Mouse (Mus musculus) regulatory T cell (primary cell): ENCODE measurements at regions not wholly inside any gene's neighbourhood (a gene's known extent, or its start where the extent isn't known, plus 50 kb on each side); places are given as distances from the start of the nearest gene placed in this dataset.

Experiments
- in situ Hi-C: fragments of 300-600 bp; cut with MboI, MseI; formaldehyde crosslinking; loops from one replicate; pipeline ENCODE4 v1.15.1; 2025; ENCODE audit warnings: high pct_unique_total_duplicates

DNA sequence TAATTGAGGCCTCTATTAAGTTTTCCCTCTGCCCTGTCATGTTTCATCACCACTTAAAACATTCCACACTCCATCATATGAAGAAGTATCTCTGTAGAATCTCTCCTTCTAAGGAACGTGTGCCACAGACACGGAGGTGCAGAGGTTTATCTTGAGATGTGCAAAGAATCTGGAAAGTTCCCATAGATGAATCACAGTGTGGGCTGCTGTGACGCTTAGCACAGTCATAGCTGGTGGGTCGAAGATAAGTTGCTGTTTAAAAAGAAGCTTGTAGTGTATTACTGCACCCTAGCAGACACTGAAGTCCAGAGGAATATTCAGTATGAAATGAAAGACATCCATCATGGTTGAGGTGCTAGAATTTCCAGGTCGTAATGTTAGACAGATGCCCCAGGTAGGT lies 179.9 kb upstream of the 4930583I09Rik start:
- in situ Hi-C loops = no loop called here

DNA sequence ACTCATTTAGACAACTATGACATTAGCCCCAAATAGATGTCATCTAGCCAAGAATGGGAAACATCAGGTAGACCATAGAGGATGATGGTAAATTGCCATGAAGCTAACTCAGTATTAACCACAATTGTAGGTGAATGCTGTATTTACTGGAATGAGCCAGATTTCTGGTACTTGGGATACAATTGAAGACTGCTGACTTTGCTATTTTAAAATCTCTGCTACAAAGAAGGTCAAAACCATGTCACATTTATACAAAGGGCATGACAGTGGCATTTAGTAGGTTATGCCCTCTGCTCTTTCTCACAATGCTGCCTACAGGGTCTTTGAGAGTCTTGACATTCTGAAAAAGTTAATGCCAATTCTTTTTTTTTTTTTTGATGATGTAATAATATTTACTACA lies 178.8 kb upstream of the 4930583I09Rik start:
- in situ Hi-C loops = no loop called here

DNA sequence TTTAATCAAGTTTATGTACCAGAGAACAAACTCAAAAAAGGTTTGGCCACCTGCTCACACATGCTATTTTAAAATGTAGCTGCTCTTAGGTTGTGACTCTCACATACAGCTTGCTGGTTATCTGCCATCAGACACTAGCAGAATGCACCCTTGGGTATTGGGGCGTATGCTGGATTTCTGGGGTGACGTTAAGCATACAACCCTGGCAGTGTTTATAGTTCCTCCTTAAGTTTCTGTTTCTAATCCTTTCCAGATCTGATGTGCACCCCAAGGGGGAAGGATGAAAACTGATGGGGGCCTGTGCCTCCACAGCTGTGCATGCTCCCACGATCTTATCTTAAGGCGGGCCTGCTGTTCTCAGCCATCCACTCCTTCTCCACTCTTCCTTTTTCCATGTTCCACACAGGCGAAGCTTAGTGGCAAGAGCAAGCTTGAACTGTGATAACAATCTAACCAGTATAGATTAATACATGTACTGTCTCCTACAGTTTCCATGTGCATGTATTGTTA lies 164.8 kb upstream of the 4930583I09Rik start:
- in situ Hi-C loops = no loop called here

DNA sequence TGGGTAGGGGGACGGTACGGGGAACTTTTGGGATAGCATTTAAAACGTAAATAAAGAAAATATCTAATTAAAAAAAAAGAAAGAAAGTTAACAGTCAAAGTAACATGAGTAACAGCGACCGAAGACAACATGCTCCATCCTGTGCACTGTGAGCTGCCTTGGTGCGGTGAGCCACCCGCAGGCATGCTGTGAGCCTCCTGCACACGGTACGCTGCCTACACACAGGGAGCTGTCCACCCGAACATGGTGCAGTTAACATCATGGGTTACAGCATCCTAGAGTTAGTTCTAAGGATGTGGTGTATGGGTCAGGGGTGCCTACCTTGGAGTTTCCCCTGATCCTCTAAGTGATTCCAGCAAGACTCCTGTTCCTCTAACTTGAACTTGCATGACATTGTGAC lies 158.6 kb upstream of the 4930583I09Rik start:
- in situ Hi-C loops = no loop called here

DNA sequence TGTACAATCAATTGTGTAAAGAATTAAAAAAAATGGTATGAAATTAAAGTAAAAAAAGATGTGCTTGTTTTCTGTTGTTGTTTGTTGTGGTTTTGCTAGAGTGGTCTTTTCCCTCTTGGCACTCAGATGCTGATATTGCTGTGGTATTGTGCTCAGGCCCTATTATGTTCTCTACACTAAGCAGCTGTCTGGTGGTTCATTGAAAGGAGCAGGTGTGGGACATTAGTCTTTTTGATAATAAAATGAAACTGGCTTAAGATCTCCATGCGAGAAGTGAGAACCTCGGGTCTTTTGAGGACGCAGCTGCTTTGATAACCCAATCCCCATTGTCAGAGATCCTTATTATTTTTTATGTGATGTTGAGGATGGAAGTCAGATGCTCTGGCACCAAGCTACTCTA lies 155.4 kb upstream of the 4930583I09Rik start:
- in situ Hi-C loops = no loop called here

DNA sequence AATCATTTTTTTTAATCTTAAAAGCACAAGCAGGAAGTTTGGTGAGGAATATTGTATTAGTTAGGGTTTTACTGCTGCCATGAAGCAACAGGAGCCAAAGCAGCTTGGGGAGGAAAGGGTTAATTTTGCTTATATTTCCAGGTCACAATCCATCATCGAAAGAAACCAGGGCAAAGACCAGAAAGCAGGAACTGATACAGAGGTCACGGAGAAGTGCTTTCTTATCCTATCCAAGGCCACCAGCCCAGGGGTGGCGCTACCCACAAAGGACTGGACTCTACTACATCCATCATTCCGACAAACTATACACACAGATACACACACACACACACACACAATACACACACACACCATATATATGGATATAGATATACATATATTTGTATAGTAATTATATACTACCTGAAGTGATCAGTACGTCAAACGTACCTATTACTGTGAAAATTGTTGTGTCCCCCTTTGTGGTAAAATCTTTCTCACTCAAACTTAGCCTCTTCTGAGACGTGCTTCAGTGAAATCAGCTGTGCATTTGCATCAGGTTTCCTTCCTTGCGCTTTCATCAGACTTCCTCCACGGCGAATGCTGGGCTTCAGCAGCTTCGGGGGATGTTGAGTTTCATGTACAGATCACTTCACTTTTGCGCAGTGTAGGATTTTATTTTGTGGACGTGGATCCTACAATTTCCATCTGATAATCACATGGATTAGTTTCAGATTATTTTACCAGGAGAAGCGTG lies 148.6 kb upstream of the 4930583I09Rik start:
- in situ Hi-C loops = no loop called here

DNA sequence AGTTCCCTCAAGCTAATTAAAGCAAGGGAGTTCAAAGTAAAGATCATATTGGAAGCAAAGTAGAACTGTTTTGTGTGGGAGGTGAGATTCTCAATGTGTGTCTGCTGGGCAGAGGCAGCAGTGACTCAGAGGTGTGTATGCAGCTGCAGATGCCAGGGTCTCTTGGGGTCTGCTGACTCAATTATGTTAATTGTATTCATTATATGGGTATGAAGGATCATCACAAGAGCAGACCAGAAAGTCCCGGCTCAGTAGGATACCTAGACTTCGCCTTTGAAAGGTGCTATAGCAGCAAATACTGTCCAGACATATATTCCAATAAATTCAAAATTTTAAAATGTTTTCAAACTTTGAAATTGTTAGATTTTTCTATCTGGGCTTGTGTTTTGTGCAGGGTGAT lies 147.6 kb upstream of the 4930583I09Rik start:
- in situ Hi-C loops = no loop called here

DNA sequence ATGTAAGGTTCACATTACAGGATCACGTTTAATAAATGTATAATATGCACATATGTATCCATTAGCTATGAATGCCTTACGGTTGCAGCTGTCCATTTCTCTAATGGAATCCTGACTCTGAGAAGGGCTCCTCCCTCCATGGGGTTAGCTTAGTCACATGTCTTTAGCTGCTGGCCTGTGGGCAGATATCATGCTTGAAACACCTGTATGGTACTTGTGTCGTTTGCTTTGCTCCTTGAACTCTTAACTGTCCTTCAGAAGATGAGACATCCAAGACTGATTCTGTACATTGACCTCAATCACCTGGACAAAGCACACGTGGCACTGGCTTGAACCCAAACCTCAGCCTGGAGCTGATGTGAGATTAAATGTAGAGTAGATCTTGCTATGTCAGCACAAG lies 128.3 kb upstream of the 4930583I09Rik start:
- in situ Hi-C loops = no loop called here

DNA sequence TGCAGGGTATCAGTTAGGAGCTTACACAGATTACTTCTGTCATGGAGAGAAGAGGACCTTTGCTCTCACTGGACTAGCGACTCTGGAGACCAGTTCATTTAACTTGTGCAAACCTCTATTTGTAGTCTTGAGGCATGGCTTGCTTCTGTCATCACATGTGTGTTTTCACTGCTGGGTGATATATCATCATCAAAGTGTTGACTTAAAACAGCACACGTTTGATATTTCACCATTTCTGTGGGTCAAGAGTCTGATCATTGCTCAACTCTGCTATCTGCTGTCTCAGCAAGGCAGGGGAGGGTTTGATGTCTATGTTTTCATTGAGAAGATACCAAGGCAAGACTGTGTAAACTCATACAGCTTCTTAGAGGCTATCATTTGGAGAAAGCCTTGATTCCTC lies 126.0 kb upstream of the 4930583I09Rik start:
- in situ Hi-C loops = no loop called here

DNA sequence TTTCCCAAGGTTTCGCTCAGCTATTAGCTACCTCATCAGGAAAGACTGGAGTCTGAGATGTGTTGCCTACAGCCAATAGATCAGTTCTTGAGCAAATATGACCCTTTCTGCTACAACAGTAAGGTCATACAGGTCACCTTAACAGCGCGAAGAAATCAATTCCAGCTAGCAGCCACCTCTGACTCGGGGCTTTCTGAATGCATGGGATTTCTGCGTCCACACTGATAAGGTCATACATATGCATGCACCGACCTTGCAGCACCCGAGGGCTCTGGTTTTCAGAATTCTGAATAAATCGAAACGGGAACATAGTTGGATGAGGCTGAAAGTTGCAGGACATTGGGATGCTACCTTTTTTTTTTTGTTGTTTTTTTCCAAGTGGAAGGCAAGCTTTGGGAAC lies 121.6 kb upstream of the 4930583I09Rik start:
- in situ Hi-C loops = no loop called here

DNA sequence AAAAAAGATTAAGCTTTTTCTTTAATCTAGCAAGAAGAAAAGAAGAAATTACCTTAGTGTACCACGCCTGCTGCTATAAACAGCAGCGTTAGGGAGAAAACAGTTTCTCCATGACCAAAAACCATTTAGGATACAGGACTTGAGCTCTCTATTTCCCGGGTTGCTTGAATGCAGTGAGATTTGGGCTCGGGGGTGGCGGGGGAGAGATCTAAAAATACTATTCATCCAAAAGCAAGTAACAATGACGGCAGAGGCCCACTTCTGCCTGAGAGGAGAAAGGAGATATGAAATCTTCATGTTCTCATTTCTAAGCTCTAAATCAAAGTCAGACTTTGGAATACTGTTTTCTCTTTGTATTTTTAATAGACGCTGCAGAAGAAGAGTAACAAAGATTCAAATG lies 120.6 kb upstream of the 4930583I09Rik start:
- in situ Hi-C loops = no loop called here

DNA sequence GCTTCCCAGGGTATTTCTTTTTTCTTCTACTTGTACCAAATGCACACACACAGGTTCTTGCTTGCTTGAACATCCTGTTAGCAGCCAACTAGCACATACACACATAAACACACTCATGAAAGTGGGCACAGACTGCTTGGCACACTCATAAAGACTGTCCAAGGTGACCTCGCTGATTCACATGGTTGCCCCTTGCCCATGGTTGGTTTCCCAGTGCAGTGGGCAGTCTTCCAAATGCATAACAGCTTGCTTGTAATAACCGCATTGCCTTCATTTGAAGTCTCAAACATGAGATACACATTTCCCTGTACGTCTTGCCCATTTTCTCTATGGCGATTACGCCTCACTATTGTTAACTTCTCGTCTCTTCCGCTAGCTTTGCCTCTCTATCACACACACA lies 117.4 kb upstream of the 4930583I09Rik start:
- in situ Hi-C loops = no loop called here

DNA sequence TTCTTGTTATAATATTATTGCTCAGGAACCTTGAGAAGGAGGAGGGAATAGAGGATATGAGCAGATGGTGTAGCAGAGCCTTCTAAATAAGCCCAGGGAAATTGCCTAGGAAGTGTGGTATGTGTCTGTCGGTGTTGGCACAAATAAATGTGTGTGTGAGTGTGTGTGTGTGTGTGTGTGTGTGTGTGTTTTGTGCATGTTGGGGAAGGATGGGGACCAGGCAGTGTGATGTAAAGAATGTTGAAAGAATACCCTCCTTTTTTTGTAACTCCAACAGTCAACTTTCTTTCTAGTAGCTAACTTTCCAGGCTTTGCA lies 115.7 kb upstream of the 4930583I09Rik start:
- in situ Hi-C loops = no loop called here

DNA sequence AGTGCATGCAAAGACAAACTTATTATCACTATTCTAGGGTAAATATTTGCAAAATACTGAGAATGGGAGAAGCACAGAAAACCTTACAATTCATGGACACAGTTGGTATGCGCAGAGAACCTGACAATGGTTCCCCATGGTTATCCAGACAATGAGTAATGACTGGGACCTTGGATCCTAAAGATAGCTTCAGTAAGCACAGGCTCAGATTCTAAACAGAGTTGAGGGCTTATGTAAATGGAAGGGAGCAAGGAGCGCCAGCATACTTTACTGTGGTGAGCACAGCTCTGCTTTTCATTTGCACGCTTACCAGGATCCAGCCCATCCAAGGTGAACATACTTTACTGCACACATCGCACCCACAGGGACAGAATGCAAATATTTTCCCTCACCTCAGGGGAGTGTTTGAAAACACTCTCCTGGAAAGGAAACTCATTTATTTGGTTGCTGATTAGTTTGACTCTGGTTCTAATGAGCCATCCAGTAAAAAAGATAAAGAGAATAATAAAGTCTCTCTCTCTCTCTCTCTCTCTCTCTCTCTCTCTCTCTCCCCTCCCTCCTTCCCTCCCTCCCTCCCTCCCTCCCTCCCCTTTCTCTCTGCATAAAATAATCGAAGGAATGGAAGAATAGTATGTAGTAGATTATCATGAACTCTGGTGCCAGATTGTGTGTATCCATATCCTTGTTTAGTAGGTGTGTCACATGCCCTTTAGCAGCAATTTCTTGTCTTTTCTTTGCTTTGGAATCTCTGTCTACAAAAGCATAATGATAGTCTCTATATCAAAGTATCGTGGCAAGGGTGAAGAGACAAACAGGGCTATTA lies 115.1 kb upstream of the 4930583I09Rik start:
- in situ Hi-C loops = no loop called here

DNA sequence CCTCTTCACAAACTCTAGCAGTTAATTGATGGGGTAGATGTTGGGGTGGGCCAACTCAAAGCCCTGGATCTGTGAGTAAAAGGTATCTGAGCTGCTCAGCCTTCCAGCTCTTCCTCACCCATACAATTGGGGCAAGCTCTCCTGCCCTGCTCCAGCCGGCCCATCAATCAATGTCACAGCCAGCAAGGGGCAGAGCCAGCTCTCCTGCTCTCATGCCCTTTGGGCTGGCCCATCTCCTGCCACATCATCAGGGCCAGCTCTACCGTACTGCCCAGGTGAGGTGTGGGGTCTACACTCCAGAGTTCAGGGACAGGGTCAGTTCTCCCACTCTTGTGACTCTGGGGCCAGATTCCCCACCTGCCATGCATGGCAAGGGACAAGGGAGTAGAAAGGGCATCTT lies 107.3 kb upstream of the 4930583I09Rik start:
- in situ Hi-C loops = no loop called here

DNA sequence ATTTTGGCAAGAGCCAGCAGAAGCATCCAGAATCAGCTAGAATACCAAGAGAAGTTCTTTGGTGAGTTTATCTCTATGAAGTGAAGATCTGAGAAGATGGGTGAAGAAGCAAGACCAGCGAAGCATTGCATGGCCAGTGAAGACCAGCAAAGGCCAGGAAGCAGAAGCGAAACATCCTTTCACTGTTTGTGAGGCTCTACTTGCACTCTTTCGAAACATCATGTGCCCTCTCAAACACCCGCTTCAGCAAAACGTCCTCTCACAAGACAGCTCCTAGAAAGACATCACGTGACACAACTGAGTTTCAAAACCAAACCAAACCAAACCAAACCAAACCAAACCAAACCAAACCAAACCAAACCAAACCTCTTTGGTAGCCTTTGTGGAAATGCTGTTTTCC lies 105.7 kb upstream of the 4930583I09Rik start:
- in situ Hi-C loops = no loop called here

DNA sequence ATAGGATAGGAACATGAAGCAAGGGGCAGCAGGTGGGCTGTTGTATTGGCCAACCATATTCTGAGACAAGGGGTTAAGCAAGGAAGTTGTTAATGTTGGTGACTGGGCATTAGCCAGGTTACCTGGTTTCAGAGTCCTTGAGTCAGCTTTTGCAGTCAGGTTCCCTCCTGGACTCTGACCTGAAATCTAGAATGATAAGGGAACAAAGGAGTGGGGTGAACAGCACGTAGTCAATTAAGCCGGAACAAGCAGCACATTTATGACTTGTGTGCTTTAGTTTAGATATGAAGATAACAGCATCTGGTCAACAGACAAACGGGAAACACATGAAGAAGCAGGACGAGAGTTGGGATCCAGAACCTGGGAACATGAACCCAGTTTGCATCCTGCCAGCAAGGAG lies 99.8 kb upstream of the 4930583I09Rik start:
- in situ Hi-C loops = no loop called here

DNA sequence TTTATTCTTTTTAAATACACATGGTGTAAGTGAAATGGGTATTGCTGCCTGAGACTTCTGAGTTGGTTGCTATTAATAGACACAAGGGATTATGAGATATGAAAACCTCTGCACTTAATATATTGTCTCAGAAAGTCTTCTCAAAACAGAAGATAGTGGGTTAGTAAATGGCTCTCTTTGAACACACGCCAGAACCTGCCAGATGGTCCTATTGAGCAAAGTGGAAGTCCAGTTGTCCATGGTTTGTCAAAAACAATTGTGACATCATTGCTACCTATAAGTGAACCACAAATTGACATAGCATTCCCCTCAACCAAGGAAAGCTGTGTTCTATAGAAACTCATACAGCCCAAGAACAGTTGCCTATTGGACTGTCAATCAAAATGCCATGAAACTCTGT lies 98.5 kb upstream of the 4930583I09Rik start:
- in situ Hi-C loops = no loop called here

DNA sequence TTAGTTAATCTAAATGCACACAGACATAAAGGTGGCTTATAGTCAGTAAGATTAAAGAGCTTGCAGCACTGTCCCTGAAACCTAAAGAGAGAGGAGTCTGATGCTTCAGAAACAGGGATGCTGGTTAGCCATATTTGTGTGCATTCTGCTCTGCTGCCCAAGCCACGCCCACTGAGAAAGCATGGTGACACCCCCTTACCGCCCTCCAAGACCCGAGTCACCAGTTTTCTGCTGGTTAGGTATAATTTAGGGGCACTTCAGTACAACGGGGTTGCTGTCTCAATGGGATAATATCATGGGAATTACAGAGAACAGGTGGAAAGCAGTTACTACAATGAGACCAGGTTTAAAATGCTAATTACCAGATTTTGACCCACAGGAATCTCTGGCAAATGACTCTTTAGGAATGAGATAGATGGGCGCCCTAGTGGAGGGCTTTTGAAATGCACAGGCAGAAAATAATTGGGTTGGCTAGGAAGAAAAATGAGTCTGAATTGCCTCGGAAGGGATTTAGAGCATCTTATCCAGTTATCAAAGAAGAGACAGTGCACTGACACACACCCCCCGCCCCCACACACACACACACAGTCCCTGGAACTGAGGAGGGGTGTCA lies 95.1 kb upstream of the 4930583I09Rik start:
- in situ Hi-C loops = no loop called here

DNA sequence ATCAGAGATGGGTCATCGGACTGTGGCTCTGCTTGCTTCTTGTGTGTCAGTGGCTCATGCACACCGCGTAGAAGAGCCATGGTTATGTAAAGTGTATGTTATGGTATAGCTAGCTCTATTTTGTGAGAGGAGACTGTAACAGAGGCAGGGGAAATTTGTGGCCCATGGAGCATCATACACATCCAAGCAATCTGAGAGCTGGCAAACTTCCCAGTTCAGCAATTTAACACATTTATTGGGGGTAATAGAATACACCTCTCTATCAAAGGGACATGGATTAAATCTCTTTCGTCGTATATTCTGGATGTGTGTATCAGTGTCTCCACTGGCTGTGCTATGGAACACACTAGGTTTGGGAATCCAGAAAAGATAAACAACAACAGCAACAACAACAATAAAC lies 87.9 kb upstream of the 4930583I09Rik start:
- in situ Hi-C loops = no loop called here

DNA sequence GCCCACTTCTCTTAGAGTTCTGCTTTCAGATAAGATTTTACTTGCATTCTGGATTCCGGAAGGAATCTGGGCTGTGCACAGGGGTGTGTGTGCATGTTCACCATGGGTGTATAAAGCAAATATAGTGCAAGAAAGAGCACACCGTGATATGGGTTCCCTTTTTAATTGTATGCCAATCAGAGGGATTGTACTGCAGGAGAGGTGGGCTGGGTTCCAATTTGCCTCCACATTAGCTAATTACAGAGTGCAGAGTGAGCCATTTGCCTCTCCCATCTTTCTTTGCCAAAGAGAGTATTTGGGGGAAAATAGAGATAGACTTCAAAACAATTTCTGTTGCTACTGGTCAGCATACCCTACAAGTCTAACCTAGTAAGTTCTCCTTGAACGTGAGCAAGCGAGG lies 86.4 kb upstream of the 4930583I09Rik start:
- in situ Hi-C loops = no loop called here

DNA sequence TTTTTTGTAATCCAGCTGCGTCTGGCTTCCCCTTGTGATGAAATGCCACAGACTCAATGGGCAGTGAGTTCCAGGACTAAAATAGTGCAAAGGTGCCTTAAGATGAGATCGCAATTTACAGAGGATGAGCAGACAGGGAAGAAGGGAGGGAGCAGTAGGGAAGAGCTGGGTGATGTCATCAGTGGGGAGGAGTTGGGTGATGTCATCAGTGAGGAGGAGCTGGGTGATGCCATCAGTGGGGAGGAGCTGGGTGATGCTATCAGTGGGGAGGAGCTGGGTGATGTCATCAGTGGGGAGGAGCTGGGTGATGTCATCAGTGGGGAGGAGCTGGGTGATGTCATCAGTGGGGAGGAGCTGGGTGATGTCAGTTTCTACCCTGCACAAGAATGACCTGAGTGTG lies 84.4 kb upstream of the 4930583I09Rik start:
- in situ Hi-C loops = no loop called here

DNA sequence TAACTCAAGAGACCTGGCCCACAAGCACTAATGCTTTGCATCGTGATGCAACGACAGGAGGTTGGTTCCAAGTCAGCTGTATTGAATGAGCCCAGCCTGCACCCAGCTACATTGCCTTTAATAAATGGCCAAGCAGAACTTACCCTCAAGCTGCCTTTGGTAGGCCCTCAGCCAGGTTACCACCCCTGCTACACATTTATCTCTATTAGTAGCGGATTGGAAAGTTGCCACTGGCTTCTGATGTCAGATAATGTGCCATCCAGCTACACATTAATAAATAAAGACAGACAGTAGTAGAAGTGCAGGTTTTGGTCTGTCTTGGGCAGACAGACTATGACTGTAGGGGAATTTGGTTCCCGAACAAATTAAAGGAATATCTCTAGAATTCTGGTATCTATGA lies 82.0 kb upstream of the 4930583I09Rik start:
- in situ Hi-C loops = no loop called here
